Mouse (Mus musculus) embryonic stem cell, embryonic (primary cell): ENCODE measurements around the gene Adra2c.

ENCODE experiments used
- CTCF ChIA-PET, 4 experiments: fragments of 300-600 bp in 2 of 4; fragments of 350-600 bp in 2 of 4; sonication (Branson Sonifier 250); formaldehyde crosslinking; loops; one replicate each; lab custom pipeline; 2022; ENCODE audit warnings: inconsistent platforms in 2 of 4; lab: Charles Lee
- POLR2A ChIA-PET, 4 experiments: fragments of 300-600 bp in 2 of 4; fragments of 350-600 bp in 2 of 4; sonication (Branson Sonifier 250); formaldehyde crosslinking; loops; one replicate each; lab custom pipeline; 2022; ENCODE audit warnings: antibody characterized with exemption in 4 of 4, inconsistent platforms in 1 of 4; lab: Charles Lee

Gene Adra2c

GRCm38 (mm10) chr5:35286190-35286589 lies 8.1 kb downstream of the Adra2c start:
- CTCF ChIA-PET: interaction anchor here in 1 of 4 experiments (0.5 kb wide), 1 partner anchor 85 kb away, joined by 3 read pairs; no protein-coding TSS in a partner anchor
- POLR2A ChIA-PET: no interaction called here

GRCm38 (mm10) chr5:35299621-35300020 lies 21.5 kb downstream of the Adra2c start:
- ChIA-PET POLR2A (no interaction called here), CTCF (interaction anchor here in 1 of 4 experiments (0.7 kb wide), 1 partner anchor 188 kb away, joined by 4 read pairs; no protein-coding TSS in a partner anchor)

- CTCF ChIA-PET: interaction anchor here in 1 of 4 experiments (1.7 to 2.2 kb wide), 2 partner anchors 57 to 171 kb away, joined by 4 to 8 read pairs; no protein-coding TSS in a partner anchor
- POLR2A ChIA-PET: no interaction called here
Observed at GRCm38 (mm10) chr5:35304191-35304590, 26.1 kb downstream of the Adra2c start.

GRCm38 (mm10) chr5:35305332-35305731 lies 27.2 kb downstream of the Adra2c start:
- CTCF ChIA-PET: interaction anchor here in 1 of 4 experiments (1.7 to 2.2 kb wide), 2 partner anchors 56 to 170 kb away, joined by 4 to 8 read pairs; no protein-coding TSS in a partner anchor
- POLR2A ChIA-PET: no interaction called here

GRCm38 (mm10) chr5:35306692-35307091 lies 28.6 kb downstream of the Adra2c start:
- POLR2A ChIA-PET: no interaction called here

GRCm38 (mm10) chr5:35309853-35310252 lies 31.7 kb downstream of the Adra2c start:
- POLR2A ChIA-PET: no interaction called here
- CTCF ChIA-PET: interaction anchor here in 1 of 4 experiments (0.6 kb wide), 1 partner anchor 457 kb away, joined by 5 read pairs; no protein-coding TSS in a partner anchor

More at GRCm38 (mm10) chr5:35306692-35307091, 28.6 kb downstream of the Adra2c start:
- CTCF ChIA-PET: interaction anchor here in 1 of 4 experiments (0.6 kb wide), 1 partner anchor 86 kb away, joined by 4 read pairs; no protein-coding TSS in a partner anchor

- ChIA-PET CTCF (interaction anchor here in 1 of 4 experiments (1.1 kb wide), 1 partner anchor 37 kb away, joined by 3 read pairs; no protein-coding TSS in a partner anchor), POLR2A (interaction anchor here in 1 of 4 experiments (0.5 kb wide), 1 partner anchor 112 kb away, joined by 3 read pairs; no protein-coding TSS in a partner anchor)
Observed at GRCm38 (mm10) chr5:35311738-35312250, 33.7 kb downstream of the Adra2c start.

GRCm38 (mm10) chr5:35313231-35313821 lies 35.2 kb downstream of the Adra2c start:
- POLR2A ChIA-PET: interaction anchor here in 2 of 4 experiments (0.6 to 0.7 kb wide), 3 partner anchors 554 to 1009 kb away, joined by 3 to 4 read pairs (median 3); no protein-coding TSS in a partner anchor
- CTCF ChIA-PET: interaction anchor here in 3 of 4 experiments (0.5 to 1.0 kb wide), 9 partner anchors 48 to 574 kb away, joined by 3 to 7 read pairs (median 3); no protein-coding TSS in a partner anchor

- CTCF ChIA-PET: interaction anchor here in 3 of 4 experiments (0.5 to 1.5 kb wide), 10 partner anchors 35 to 573 kb away, joined by 3 to 7 read pairs (median 4); no protein-coding TSS in a partner anchor
Observed at GRCm38 (mm10) chr5:35313826-35314586, 35.9 kb downstream of the Adra2c start.

GRCm38 (mm10) chr5:35314629-35315028 lies 36.5 kb downstream of the Adra2c start:
- CTCF ChIA-PET: interaction anchor here in 2 of 4 experiments (0.8 to 1.5 kb wide), 2 partner anchors 34 to 63 kb away, joined by 3 to 4 read pairs; no protein-coding TSS in a partner anchor

More at GRCm38 (mm10) chr5:35313826-35314586, 35.9 kb downstream of the Adra2c start:
- POLR2A ChIA-PET: interaction anchor here in 2 of 4 experiments (0.6 to 0.7 kb wide), 3 partner anchors 555 to 1009 kb away, joined by 3 to 4 read pairs (median 3); no protein-coding TSS in a partner anchor

GRCm38 (mm10) chr5:35315204-35315603 lies 37.1 kb downstream of the Adra2c start:
- CTCF ChIA-PET: interaction anchor here in 2 of 4 experiments (0.8 to 1.6 kb wide), 3 partner anchors 34 to 62 kb away, joined by 3 to 4 read pairs (median 3); no protein-coding TSS in a partner anchor
- POLR2A ChIA-PET: no interaction called here

More at GRCm38 (mm10) chr5:35314629-35315028, 36.5 kb downstream of the Adra2c start:
- POLR2A ChIA-PET: no interaction called here

- ChIA-PET CTCF (no interaction called here), POLR2A (no interaction called here)
Observed at GRCm38 (mm10) chr5:35320650-35321049, 42.5 kb downstream of the Adra2c start.

GRCm38 (mm10) chr5:35330822-35331221 lies 52.7 kb downstream of the Adra2c start:
- CTCF ChIA-PET: interaction anchor here in 1 of 4 experiments (1.2 kb wide), 1 partner anchor 31 kb away, joined by 3 read pairs; no protein-coding TSS in a partner anchor

More at GRCm38 (mm10) chr5:35330822-35331221, 52.7 kb downstream of the Adra2c start:
- POLR2A ChIA-PET: interaction anchor here in 1 of 4 experiments (0.6 to 0.8 kb wide), 3 partner anchors 34 to 226 kb away, joined by 3 to 4 read pairs (median 3); no protein-coding TSS in a partner anchor
